Mouse (Mus musculus): ENCODE data around the gene Cwc27.

Cwc27 gene

DNA sequence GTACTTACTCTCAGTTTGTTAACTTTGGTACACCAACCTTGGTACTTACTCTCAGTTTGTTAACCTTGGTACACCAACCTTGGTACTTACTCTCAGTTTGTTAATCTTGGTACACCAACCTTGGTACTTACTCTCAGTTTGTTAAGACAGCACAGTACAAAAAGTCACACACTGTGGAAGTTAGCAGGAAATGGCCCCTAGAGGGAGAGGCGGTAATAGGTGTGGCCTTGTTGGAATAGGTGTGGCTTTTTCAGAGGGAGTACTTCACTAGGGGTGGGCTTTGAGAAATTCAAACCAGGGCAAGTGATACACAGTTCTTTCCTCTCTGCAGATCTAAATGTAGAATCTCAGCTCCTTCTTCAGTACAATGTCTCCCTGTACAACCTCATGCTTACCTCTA lies 172.8 kb downstream of the Cwc27 start:
- no peak for DNase-seq (ENCODE audit: low spot score)

DNA sequence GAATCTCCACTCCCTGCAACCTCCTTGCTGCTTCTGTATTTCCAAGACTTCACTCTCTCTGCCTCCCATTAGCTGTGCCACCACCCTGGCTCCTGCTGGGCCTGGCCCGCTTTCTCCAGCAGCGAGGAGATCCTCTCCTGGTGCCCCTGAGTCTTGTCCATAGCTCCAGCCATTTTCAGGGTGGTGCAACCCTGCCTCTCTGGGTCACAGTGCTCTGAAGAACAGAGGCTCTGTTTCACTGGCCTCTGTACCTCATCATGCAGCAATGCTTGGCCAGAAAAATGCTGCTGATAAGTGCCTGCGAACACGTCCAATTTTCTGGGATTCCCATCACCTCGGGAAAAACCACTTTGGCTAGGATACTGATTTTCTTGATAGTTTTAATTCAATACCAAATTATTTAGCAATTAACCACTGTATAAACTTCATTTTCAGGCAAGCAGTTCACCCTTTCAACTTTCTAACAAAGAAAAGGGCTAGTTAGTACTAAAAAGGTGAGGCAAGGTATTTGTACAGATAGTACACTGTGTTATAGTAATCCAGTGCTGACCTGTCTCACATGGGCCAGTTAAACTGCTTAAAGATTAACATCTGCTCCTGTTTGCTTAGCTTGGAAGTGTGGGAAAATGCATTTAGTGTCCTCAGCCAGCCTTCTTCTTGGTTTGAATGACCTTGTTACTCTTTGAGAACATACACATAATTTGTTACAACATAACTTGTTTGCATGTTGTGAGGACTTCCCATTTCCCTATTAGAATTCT lies 176.1 kb downstream of the Cwc27 start:
- DNase-seq (ENCODE audit: low spot score) = peak; percentile 38

GRCm38 (mm10) chr13:104638988-104639387 lies 178.0 kb downstream of the Cwc27 start:
- peak; percentile 25 for DNase-seq (ENCODE audit: low spot score)

DNA sequence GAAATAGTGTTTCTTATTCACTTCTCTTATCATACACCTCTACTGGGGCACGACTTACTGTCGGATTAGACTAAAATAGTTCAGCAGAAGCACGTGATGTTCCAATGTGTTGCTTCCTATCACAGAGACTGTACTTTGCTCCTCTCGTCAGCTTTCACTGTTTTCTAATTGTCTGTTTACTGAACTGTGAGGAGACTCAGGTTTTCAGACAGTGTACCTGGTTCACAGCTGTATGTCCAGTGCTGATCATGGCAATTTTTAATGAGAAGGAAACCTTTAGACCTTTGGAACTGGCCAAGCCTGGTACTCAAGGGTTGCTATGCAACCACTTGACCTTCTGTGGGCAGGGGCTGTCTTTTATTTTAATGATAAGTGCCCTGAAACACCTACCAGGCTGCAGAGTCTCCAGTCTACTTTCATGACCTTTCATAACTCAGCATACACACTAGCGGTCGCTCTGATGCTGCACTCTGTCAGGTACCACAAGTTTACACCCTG lies 180.9 kb downstream of the Cwc27 start:
- DNase-seq (ENCODE audit: low spot score) = peak; percentile 39

- no peak for DNase-seq (ENCODE audit: low spot score)
Observed at GRCm38 (mm10) chr13:104634708-104635107, 182.2 kb downstream of the Cwc27 start.

- DNase-seq (ENCODE audit: low spot score) = no peak
Observed at GRCm38 (mm10) chr13:104632427-104633167, 184.3 kb downstream of the Cwc27 start.

DNA sequence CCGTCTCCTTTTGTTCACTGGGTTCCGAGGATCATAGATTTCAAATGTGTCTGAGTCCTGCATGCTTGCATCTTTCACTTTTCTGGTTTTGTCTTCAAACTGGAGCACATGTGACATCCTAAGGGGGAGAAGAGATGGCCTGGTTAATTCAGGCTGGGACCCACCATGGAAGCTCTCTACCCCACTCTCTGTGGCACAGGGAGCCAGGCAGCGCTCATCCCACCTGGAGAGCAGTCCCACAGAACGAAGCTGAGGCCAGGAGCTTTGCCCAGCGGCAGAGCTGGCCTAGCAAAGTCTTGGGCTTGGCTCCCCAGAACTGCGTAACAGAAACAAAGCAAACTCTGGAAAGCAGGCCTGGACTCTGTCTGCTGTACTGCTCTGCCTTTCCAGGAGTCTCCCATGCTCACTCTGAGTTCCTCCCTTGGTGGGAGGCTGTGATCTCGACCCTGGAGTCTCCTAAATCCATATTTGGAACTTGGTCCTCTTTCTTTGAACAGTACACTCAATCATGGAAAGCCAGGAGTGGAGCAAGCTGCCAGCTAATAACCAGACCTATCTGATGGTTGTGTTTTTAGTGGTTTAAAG lies 185.2 kb downstream of the Cwc27 start:
- DNase-seq (ENCODE audit: low spot score) = no peak

- DNase-seq (ENCODE audit: low spot score) = no peak
Observed at GRCm38 (mm10) chr13:104630808-104631207, 186.1 kb downstream of the Cwc27 start.

- no peak for DNase-seq (ENCODE audit: low spot score)
Observed at GRCm38 (mm10) chr13:104629621-104630020, 187.3 kb downstream of the Cwc27 start.

GRCm38 (mm10) chr13:104628019-104628418 lies 188.9 kb downstream of the Cwc27 start:
- no peak for DNase-seq (ENCODE audit: low spot score)

- no peak for DNase-seq (ENCODE audit: low spot score)
Observed at GRCm38 (mm10) chr13:104627169-104627909, 189.6 kb downstream of the Cwc27 start.

DNA sequence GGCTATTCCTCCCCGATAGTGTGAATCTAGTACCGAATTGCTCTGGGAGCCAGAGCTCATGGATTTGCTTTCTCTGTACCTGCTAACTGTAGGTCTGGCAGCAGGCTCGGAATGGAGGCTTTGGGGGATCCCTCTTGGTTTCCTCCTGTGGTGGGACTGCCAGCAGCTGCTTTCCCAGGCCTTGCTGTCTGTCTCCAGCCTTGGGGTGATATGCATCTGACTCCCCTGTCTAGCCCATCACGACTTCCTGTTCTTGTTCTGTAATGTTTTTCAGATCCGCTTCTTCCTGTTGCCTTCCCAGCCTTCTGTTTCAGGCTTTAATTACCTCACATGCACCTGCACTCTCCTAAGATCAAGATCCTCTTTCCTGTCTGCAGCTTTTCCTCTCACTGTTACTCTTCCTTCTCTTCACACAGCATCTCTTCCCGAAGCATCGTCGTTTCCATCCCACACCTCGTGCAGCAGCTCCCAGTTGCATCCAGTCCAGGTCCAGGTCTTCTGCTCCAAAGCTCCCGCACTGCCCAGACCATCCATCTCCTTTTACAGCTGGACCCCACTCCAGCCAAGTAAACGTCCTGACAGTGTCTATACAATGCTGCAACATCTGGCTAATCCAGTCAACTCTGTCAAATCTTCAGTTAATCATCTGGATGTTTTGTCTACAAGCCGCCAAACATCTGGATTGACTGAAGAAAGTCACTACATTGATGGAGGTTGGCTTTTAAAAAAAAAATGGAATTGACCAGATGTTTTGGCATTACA lies 193.6 kb downstream of the Cwc27 start:
- no peak for DNase-seq (ENCODE audit: low spot score)

- DNase-seq (ENCODE audit: low spot score) = no peak
Observed at GRCm38 (mm10) chr13:104622102-104622743, 194.7 kb downstream of the Cwc27 start.

- no peak for DNase-seq (ENCODE audit: low spot score)
Observed at GRCm38 (mm10) chr13:104620423-104620822, 196.5 kb downstream of the Cwc27 start.

- DNase-seq (ENCODE audit: low spot score) = no peak
Observed at GRCm38 (mm10) chr13:104619503-104620288, 197.2 kb downstream of the Cwc27 start.

GRCm38 (mm10) chr13:104617201-104617600 lies 199.7 kb downstream of the Cwc27 start:
- DNase-seq (ENCODE audit: low spot score) = no peak

- DNase-seq (ENCODE audit: low spot score) = no peak
Observed at GRCm38 (mm10) chr13:104615999-104616810, 200.7 kb downstream of the Cwc27 start.

DNA sequence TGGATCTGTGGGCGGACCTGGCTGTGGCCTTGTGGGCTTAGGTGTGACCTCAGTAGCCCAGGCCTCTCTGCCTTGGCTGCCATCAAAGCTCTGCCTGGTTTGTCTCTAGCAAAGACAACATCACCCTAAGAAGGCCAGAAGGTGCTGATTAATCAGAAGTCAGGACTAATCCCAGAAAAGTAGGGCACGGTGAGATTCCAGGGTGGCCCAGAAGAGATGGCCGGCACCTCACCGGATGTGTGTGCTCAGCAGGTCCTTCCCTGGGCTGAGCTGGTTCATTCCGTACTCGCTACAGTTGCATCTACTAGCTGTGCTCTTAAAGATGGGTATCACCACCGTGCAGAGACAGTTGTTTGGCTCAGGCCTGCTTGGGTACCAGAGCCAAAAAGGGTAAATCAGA lies 201.8 kb downstream of the Cwc27 start:
- DNase-seq (ENCODE audit: low spot score) = no peak

DNA sequence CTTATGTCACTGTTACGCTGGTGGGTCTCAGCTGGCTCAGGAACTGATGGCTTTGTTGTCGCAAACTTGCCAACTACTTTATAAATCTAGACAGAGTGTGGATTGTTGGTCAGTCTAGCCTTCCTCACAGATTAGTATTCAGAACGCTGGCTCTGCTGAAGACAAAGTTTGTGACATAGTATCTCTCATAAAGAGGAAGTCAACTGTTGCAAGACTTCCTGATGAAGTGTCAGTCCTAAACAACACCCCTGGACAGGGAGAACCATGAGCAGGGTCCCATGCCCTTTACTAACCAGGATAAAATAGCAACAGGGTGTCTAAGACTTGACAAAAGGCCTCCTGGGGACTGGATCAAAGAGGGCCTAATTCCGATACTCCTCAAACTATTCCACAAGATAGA lies 205.6 kb downstream of the Cwc27 start:
- DNase-seq (ENCODE audit: low spot score) = no peak

Data from yolk sac, embryonic 10.5 days (tissue).